Comparison of ENCODE assay signal across 9 mouse cellular contexts in genomic region chr1:36690671-36691235, GRCm38 (mm10). TPM values are rescaled to one million over a fixed set of nuclear protein-coding genes. Genes with fewer than 3 reads are reported as not detected.
DNase-seq lines count a peak whose midpoint lies in the region; ATAC-seq lines count a peak whose summit lies in the region.
"Had no signal": no experiment of that assay in that cellular context is flagged by ENCODE, and none has a peak within 500 bp of the region (broad histone marks: within the 10 kb centered on the region; RNA-seq: fewer than 3 reads in every experiment).

No protein-coding gene starts in this region.

- peak overlapping the region; percentile 53 for H3K4me2 ChIP-seq in forebrain, embryonic 12.5 days
- peak overlapping the region; percentile 85 for H3K4me2 ChIP-seq in liver, embryonic 13.5 days

- no peaks in the 10 kb centered on the region for H3K9me3 ChIP-seq in forebrain, embryonic 12.5 days
- H3K9me3 ChIP-seq in liver, embryonic 13.5 days (replicated peaks), result no peaks in the 10 kb centered on the region

- peak overlapping the region; percentile 80 for H3K4me3 ChIP-seq in forebrain, embryonic 12.5 days (replicated peaks)
- peak overlapping the region; percentile 90 for H3K4me3 ChIP-seq in liver, embryonic 13.5 days (replicated peaks)

- peaks cover 23% of the 10 kb centered on the region for H3K36me3 ChIP-seq in forebrain, embryonic 12.5 days (replicated peaks)
- H3K36me3 ChIP-seq in liver, embryonic 13.5 days, result peaks cover 25% of the 10 kb centered on the region

- WGBS in forebrain, embryonic 12.5 days, result 60% methylated on average over 11 of the region's 11 CpGs
- WGBS in liver, embryonic 13.5 days (ENCODE audit: insufficient replicate concordance), result 53% methylated on average over 11 of the region's 11 CpGs

- peak; percentile 91 for DNase-seq in heart, adult 11 months
- DNase-seq in heart, adult 9 months (ENCODE audit: low spot score in 2 of 2), result no peak
- DNase-seq in A20 (ENCODE audit: low read depth, low spot score) (peak; percentile 16), adipocyte (ENCODE audit: low spot score) (no peak)
- DNase-seq in liver, embryonic 13.5 days, result no peak
- no peak for DNase-seq in Muller cell, postnatal 12 days (ENCODE audit: inconsistent ontology term)
- DNase-seq in adrenal gland, postnatal 4 days (ENCODE audit: low spot score in 2 of 2), result no peak

- no peak overlapping the region for H3K9ac ChIP-seq in forebrain, embryonic 12.5 days
- peak overlapping the region; percentile 70 for H3K9ac ChIP-seq in liver, embryonic 13.5 days

- H3K4me1 ChIP-seq in forebrain, embryonic 12.5 days, result peaks cover 13% of the 10 kb centered on the region
- H3K4me1 ChIP-seq in liver, embryonic 13.5 days (replicated peaks), result peaks cover 18% of the 10 kb centered on the region

- H3K27ac ChIP-seq in forebrain, embryonic 12.5 days, result no peak overlapping the region
- H3K27ac ChIP-seq in liver, embryonic 13.5 days, result peak overlapping the region; percentile 51

- H3K27me3 ChIP-seq in forebrain, embryonic 12.5 days, result no peaks in the 10 kb centered on the region
- no peaks in the 10 kb centered on the region for H3K27me3 ChIP-seq in liver, embryonic 13.5 days

- no peak; the same call in 1 of the 2 replicates for ATAC-seq in forebrain, embryonic 12.5 days (ENCODE audit: low FRiP score)
- ATAC-seq in liver, embryonic 13.5 days (ENCODE audit: low read depth), result no peak

RNA-seq across cellular contexts. Expression of gene Cox5b, which starts 0.5 kb away (rescaled TPM):
- 447 and 453 TPM in 2 replicates for polyA plus RNA-seq in forebrain, embryonic 12.5 days (2016; fragmentation: Nextera tagmentation; extraction: Ambion mirVana)
- 499 and 526 TPM in 2 replicates for polyA plus RNA-seq in liver, embryonic 13.5 days (2015; fragmentation: Nextera tagmentation; extraction: Ambion mirVana)
- 100 to 1,000 TPM; 707 to 717 TPM for total RNA-seq in adrenal gland, postnatal 4 days (2021)

RNA-seq across cellular contexts. Expression of gene Fam178b, which starts 7.8 kb away (rescaled TPM):
- polyA plus RNA-seq in forebrain, embryonic 12.5 days (2016; fragmentation: Nextera tagmentation; extraction: Ambion mirVana), result 0.18 TPM in 1 of 2 replicates, not detected in the other
- 0.15 and 0.17 TPM in 2 replicates for polyA plus RNA-seq in liver, embryonic 13.5 days (2015; fragmentation: Nextera tagmentation; extraction: Ambion mirVana)
- total RNA-seq in adrenal gland, postnatal 4 days (2021), result 1 to 10 TPM; 1.0 to 1.2 TPM

RNA-seq across cellular contexts. Expression of gene 4933424G06Rik, which starts 19.2 kb away (rescaled TPM):
- 0.41 TPM in 1 of 2 replicates, not detected in the other for polyA plus RNA-seq in forebrain, embryonic 12.5 days (2016; fragmentation: Nextera tagmentation; extraction: Ambion mirVana)
- not detected in 2 replicates for polyA plus RNA-seq in liver, embryonic 13.5 days (2015; fragmentation: Nextera tagmentation; extraction: Ambion mirVana)
- not detected for total RNA-seq in adrenal gland, postnatal 4 days (2021)
- polyA plus RNA-seq: gonadal fat pad, adult 2 months had no signal

RNA-seq across cellular contexts. Expression of gene Actr1b, which starts 23.5 kb away (rescaled TPM):
- polyA plus RNA-seq in forebrain, embryonic 12.5 days (2016; fragmentation: Nextera tagmentation; extraction: Ambion mirVana), result 102 and 105 TPM in 2 replicates
- 34.3 and 37.8 TPM in 2 replicates for polyA plus RNA-seq in liver, embryonic 13.5 days (2015; fragmentation: Nextera tagmentation; extraction: Ambion mirVana)
- 100 to 1,000 TPM; 133 to 143 TPM for total RNA-seq in adrenal gland, postnatal 4 days (2021)

Comparison
In these comparisons a context has a peak if more than half of its experiments do, and no peak if none do; other contexts are left out.
1. DNase-seq: peak in heart, adult 11 months (single experiment) and A20 (single experiment); none in heart, adult 9 months (0 of 2), liver, embryonic 13.5 days (single experiment), Muller cell, postnatal 12 days (single experiment), adrenal gland, postnatal 4 days (0 of 2) and adipocyte (single experiment).